ENCODE assay signal across 14 mouse cellular contexts in genomic region chr15:6551875-6552274, GRCm38 (mm10).
"Had no signal": no experiment of that assay in that cellular context is flagged by ENCODE, and none has a peak within 500 bp of the region (broad histone marks: within the 10 kb centered on the region; RNA-seq: fewer than 3 reads in every experiment).

No protein-coding gene starts in this region.

- DNase-seq: kidney, adult 8-10 months; kidney, postnatal 10 days; kidney, postnatal 4 days; lung, adult 18-20 months; lung, postnatal 10 days; lung, postnatal 36 days; midbrain, embryonic 14.5 days; right cerebral cortex, postnatal 4 days; thymus, postnatal 36 days had no signal

- H3K27ac ChIP-seq: kidney, embryonic 15.5 days; lung, embryonic 15.5 days; stomach, embryonic 15.5 days had no signal

- ATAC-seq: intestine, postnatal 0 days had no signal

- H3K36me3 ChIP-seq: kidney, embryonic 15.5 days; lung, embryonic 15.5 days; stomach, embryonic 15.5 days had no signal

- H3K4me3 ChIP-seq: kidney, embryonic 15.5 days; lung, embryonic 15.5 days; stomach, embryonic 15.5 days had no signal

- H3K27me3 ChIP-seq: kidney, embryonic 15.5 days; lung, embryonic 15.5 days; stomach, embryonic 15.5 days had no signal

- H3K9me3 ChIP-seq: kidney, embryonic 15.5 days; lung, embryonic 15.5 days; stomach, embryonic 15.5 days had no signal

- H3K4me2 ChIP-seq: kidney, embryonic 15.5 days; lung, embryonic 15.5 days; midbrain, embryonic 11.5 days; stomach, embryonic 15.5 days had no signal

- H3K9ac ChIP-seq: kidney, embryonic 15.5 days; lung, embryonic 15.5 days; stomach, embryonic 15.5 days had no signal

- H3K4me1 ChIP-seq: kidney, embryonic 15.5 days; lung, embryonic 15.5 days; stomach, embryonic 15.5 days had no signal
